Mouse (Mus musculus): ENCODE data around the gene Rsph14. TPM values are rescaled to one million over a fixed set of nuclear protein-coding genes. Genes with fewer than 3 reads are reported as not detected.

The Rsph14 gene
- total RNA-seq, 4 experiments from 2014 or later: 0.31 to 1.4 (median 0.75) TPM; not detected in 1

- no peak for DNase-seq (ENCODE audit: low spot score in 2 of 2)
Observed at GRCm38 (mm10) chr10:74995377-74995776, 37.0 kb downstream of the Rsph14 start.

DNA sequence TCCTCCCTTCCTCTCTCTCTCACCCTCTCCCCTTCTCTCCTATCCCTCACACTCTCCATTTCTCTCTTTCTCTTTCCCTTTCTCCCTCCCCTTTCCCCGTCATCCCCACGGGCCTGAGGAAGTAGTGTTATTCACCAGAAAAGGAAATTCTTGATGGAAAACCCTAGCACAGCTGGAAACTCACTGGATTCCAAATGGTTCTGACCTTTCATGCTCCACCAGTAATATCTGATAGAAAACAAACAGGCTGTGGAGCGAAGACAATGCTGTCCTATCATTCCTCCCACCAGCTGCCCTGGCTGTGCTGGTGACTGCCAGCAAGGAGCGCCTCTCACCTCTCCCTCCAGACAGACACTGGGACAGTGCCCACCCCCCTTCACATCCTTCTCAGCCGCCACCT is 37.5 kb downstream of the Rsph14 start:
- DNase-seq (ENCODE audit: low spot score in 2 of 2): no peak

GRCm38 (mm10) chr10:74990584-74991322 is 41.6 kb downstream of the Rsph14 start:
- DNase-seq (ENCODE audit: low spot score in 2 of 2): no peak

DNA sequence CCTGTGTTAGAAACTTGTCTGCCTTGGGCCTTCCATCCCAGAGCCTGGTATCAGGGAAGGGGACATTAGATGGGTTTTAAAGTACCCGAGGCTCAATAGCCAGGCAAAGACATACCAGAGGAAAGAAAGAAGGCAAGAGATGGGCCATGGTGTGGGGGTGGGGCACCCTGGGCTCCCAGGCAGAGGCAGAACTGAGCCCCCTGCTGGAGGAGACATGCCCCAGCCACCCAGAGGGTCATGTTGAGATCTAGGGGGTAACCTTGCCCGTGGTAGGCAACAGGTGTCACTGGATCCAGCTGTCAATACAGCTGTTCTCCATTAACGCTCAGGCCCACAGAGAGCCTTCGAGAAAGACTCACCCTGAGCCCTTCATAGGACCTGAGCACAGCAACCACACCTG is 42.6 kb downstream of the Rsph14 start:
- no peak for DNase-seq (ENCODE audit: low spot score in 2 of 2)

DNA sequence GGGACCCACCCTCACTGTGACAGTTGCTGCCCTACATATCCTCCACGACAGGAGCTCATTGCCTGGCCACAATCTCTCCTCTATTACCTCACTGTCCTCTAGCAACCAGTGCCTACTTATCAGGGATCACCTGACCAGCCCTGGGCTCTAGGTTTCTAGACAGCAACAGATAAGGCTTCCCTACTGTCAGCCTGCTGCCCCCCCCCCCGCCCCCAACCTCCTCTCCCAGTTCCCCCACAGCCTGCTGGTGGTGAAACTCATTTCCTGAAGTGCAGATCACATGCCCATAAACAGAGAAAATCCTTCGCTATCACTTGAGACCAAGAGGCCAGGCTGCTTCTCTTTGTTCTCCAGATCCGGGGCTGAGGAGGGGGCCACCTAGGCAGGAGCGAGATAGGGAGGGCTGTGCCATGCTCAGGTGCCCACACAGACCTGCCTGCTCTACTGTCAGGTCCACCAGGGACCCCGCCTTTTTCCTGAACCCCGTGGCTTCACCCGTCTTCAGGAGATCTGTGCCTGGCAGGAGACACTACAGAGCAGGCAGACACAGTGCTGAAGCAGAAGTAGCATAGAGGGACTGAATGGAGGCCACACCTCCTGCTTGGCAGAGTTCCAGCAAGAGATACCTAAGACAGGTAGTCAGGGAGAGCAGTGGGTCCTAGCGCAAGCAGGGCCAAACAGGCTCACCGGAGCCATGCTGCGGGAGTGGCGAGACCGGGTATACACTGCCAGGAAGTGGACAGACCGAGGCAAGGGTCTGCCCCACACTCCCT is 44.5 kb downstream of the Rsph14 start:
- no peak for DNase-seq (ENCODE audit: low spot score in 2 of 2)

DNA sequence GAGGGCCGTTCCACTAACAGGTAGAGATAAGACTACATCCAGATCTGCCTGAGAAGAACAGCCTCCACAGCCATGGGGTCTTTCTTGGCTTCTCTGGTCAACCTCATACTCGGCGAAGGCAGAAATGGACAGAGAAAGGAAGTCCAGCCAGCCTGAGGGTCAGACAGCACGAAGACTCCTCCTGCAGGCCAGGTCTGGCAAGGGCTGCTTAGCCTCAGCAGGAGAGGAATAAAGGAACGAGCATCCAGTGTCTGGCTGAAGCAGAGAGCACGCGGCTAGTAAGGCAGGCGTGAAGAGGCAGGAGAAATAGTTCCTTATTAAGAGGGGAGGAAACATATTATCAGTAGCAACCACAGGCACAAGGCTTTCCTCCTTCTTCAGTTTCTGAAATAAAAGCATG is 49.2 kb downstream of the Rsph14 start:
- no peak for DNase-seq (ENCODE audit: low spot score in 2 of 2)

DNA sequence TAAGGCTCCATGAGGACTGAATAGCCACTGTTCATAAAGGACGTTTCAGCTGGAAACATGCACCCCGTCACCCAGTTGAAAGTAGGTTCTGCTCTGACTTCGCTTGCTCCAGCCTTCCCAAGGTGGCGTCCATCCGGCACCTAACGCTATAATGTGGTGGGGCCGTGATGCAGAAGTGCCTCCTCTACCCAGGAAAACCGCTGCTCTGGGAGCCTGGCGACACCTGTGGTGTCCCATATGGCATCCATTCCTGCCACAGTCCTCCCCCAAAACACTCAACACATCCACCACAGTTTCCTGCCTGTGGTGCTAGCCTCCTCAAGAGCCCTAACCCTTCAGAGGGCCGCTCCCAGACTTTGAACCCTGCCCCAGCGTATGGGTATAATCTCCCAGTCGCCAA is 51.2 kb downstream of the Rsph14 start:
- DNase-seq (ENCODE audit: low spot score in 2 of 2): no peak

GRCm38 (mm10) chr10:74978056-74978455 is 54.3 kb downstream of the Rsph14 start:
- no peak for DNase-seq (ENCODE audit: low spot score in 2 of 2)

DNA sequence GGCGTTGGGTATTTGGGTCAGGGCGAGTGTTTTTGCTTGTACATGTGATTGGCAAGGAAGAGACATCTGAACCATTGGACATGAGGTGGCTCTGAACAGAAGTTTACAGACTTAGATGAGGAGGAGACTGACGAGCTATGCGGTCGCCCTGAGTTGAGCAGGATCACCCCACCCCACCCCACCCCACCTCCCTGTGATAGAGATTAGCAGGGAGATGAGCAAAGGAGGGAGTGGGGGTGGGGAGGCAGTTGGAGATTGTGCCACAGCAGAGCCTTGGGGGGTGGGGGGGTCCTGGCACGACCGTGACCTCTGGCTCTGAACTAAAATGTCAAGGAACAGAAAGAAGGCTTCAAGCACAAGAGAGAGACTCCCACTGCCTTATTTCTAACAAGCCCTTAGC is 56.0 kb downstream of the Rsph14 start:
- DNase-seq (ENCODE audit: low spot score in 2 of 2): no peak

GRCm38 (mm10) chr10:74975626-74976025 is 56.8 kb downstream of the Rsph14 start:
- no peak for DNase-seq (ENCODE audit: low spot score in 2 of 2)

- no peak for DNase-seq (ENCODE audit: low spot score in 2 of 2)
Observed at GRCm38 (mm10) chr10:74973026-74973425, 59.4 kb downstream of the Rsph14 start.

- DNase-seq (ENCODE audit: low spot score in 2 of 2): no peak
Observed at GRCm38 (mm10) chr10:74969266-74969665, 63.1 kb downstream of the Rsph14 start.

DNA sequence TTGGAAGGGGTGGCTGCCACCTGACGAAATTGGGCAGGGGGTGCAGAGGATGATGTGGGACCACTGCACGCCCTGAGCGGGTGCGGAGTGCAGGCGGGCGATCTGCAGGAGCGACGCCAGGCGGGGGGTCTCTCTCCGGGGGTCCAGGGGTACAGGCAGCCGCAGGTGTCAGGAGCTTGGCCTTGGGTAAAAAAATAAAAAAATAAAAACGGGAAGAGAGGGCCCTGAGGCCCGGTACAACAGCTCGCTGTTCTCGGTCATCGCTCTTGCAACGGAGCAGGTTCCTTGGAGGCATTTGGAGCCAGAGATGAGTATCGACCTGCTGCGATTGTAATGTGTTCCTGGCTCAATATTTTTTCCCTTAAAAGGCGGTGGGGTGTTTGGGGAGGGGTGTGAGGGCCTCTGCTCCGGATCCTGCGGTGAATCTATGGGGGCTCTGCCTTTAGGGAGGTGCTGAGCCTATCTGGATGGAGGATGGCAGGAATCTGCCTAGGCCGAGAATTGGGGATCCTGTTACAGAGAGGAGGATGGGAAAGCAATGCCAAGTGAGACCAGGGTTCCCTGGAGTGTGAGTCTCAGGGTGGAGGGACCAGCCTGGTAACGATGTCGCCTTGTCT is 64.6 kb downstream of the Rsph14 start:
- peak in 1 of 2 experiments; percentile 34 for DNase-seq (ENCODE audit: low spot score in 2 of 2)

GRCm38 (mm10) chr10:74966850-74967451 is 65.4 kb downstream of the Rsph14 start, which contains the start of gene Gnaz:
TSS of gene Gnaz (plus strand) at chr10:74967177.
- peak; percentile 97 to 99 for DNase-seq (ENCODE audit: low spot score in 2 of 2)

GRCm38 (mm10) chr10:74964380-74964779 is 68.0 kb downstream of the Rsph14 start:
- DNase-seq (ENCODE audit: low spot score in 2 of 2): no peak

DNA sequence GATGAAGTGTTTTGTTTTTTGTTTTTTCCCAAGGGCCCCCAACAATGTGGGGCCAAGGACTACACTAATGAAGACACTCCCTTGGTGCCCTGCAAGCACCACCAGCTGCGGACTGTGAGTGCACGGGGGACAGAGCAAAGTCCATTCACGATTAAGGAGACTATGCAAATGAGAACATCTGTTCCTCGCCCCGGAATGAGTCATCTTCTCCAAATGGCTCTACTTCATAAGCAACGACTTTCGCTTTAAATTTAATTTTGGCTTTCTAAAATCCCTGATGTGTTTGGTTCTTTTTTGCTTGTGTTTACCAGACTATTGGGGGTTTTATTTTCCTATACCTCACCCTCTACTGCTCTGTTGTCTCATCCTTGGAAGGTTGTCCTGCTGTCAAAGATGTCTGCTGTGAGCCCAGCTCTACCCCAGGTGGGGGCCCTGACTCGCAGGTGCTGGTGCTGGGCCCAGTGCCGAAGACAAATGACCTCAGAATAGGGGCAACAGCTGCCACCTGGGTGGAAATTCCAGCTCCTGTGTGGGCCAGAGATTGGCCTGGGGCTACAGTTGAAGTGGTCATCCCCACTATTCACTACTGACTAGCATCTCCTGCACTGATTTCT is 79.4 kb downstream of the Rsph14 start:
- peak in 1 of 2 experiments; percentile 52 for DNase-seq (ENCODE audit: low spot score in 2 of 2)

DNA sequence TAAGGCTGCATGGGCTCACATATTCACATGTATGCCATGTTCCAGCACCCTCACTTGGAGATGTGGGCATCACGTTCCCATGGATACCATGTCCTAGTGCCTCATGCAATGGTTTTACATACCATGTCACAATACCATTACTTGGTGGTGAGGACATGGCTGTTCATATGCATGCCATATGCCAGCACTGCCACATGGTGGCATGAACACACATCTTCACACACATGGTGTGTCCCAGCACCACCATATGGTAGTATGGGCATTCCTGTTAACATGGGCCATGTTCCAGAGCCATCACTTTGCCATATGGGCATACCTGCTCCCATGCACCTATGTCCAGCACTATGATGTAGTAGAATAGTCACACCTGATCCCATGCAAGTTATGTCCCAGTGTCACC is 91.6 kb downstream of the Rsph14 start:
- DNase-seq (ENCODE audit: low spot score in 2 of 2): no peak

GRCm38 (mm10) chr10:74939300-74939699 is 93.1 kb downstream of the Rsph14 start:
- no peak for DNase-seq (ENCODE audit: low spot score in 2 of 2)

- DNase-seq (ENCODE audit: low spot score in 2 of 2): no peak
Observed at GRCm38 (mm10) chr10:74938410-74938809, 94.0 kb downstream of the Rsph14 start.

DNA sequence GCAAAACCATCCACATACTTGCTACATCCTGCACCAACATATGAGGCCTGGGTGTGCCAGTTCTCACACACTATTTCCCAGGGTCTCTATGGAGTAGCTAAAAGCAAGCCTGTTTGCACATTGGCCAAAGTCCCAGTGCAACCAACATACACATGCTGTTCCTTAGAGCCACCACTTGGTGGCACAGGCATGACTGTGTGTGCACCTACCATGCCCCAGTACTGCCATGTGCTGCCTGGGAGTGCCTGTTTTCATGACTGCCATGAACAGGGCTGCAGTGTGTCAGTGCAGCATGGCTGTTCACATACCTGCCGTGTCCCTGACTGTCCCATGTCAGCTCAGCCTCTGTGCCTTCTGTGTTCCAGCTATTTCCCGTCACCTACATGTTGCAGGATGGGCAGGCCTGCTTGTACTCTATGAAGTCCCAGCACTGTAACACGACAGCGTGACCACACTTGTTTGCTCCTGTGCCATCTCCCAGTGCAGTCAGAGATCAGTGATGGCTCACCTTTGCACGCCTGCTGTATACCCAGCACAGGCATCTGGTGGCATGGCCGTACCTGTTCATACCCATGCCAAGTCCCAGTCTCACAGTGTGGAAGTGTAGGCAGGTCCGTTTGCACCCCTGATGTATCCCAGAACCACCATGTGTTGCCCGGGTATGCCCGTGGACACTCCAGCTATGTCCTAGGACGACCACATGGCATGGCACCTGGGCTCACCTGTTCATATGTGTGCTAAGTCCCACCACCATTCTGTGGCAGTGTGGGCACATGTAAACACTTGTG is 95.2 kb downstream of the Rsph14 start:
- DNase-seq (ENCODE audit: low spot score in 2 of 2): no peak

DNA sequence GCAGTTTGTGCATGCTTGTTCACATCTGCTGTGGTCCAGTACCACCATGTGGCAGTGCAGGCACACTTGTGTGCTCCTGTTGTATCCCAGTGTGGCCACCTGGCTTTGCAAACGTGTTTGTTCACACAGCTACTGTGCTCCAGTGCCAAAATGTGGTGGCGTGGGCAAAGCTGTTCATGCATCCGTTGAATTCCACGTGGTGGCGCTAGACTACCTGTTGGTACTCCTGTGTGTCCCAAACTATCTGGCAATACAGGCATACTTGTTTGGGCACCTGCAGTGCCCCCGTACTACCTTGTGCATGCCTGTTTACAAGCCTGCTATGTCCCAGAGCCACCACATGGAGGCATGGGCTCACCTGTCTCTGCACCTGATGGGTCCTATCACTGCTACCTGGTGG is 97.4 kb downstream of the Rsph14 start:
- DNase-seq (ENCODE audit: low spot score in 2 of 2): no peak

Measured in layer of hippocampus, adult 8-10 months (tissue).